Mouse (Mus musculus) liver, embryonic 14.5 days (tissue): ENCODE results near the gene Ube2q2.

ENCODE experiments used
- CTCF ChIP-seq: IDR thresholded peaks from 2 replicates; pipeline ENCODE4 v1.5.1; 2016; ENCODE audit warnings: antibody characterized with exemption, low read depth, control low read depth
- EP300 ChIP-seq: IDR thresholded peaks from 2 replicates; pipeline ENCODE4 v1.6.1; 2016; ENCODE audit warnings: antibody characterized with exemption, low read depth

- TF ChIP-seq EP300, result no peak
- no peak for TF ChIP-seq CTCF
Observed at GRCm38 (mm10) chr9:55253849-55254248, 105.2 kb downstream of the Ube2q2 start.
